Mouse (Mus musculus) hindbrain, postnatal 0 days (tissue): ENCODE data around the gene Hspg2. TPM values are rescaled to one million over a fixed set of nuclear protein-coding genes. Genes with fewer than 3 reads are reported as not detected.

ENCODE experiments used
- ATAC-seq: fragments of 200-750 bp; cut with Nextera tagmentation; 2 replicates; pipeline ENCODE4 v1.8.0; 2017; ENCODE audit warnings: mild to moderate bottlenecking, moderate TSS enrichment, moderate library complexity
- DNase-seq: peaks from one replicate; pipeline ENCODE4 v3.0.0-alpha.2; 2015; ENCODE audit warnings: low spot score
- H3K27ac ChIP-seq: fragments of 300-500 bp; sonication (generic); 2 replicates; pipeline ENCODE4 v1.5.1; 2014; ENCODE audit warnings: mild to moderate bottlenecking
- H3K27me3 ChIP-seq: fragments of 300-500 bp; sonication (generic); 2 replicates; pipeline ENCODE4 v1.6.1; 2014; ENCODE audit warnings: low read length, mixed read lengths; ENCODE audit not compliant: insufficient read depth
- H3K36me3 ChIP-seq: fragments of 300-500 bp; sonication (generic); 2 replicates; pipeline ENCODE4 v1.6.1; 2014; ENCODE audit warnings: low read length, mixed read lengths; ENCODE audit not compliant: insufficient read depth
- H3K4me1 ChIP-seq: fragments of 300-500 bp; sonication (generic); 2 replicates; pipeline ENCODE4 v1.6.1; 2014; ENCODE audit warnings: antibody characterized with exemption, low read length, mixed read lengths; ENCODE audit not compliant: insufficient read depth
- H3K4me2 ChIP-seq: fragments of 300-500 bp; sonication (generic); 2 replicates; pipeline ENCODE4 v1.6.1; 2014; ENCODE audit warnings: low read depth, mild to moderate bottlenecking, low read length, moderate library complexity, mixed read lengths
- H3K4me3 ChIP-seq: fragments of 300-500 bp; sonication (generic); 2 replicates; pipeline ENCODE4 v1.5.1; 2014; ENCODE audit warnings: low read length
- H3K9ac ChIP-seq: fragments of 300-500 bp; sonication (generic); replicated peaks from 2 replicates; pipeline ENCODE4 v1.6.1; 2014; ENCODE audit warnings: mild to moderate bottlenecking, low read length, moderate library complexity, mixed read lengths
- H3K9me3 ChIP-seq: fragments of 300-500 bp; sonication (generic); 2 replicates; pipeline ENCODE4 v1.6.1; 2016; ENCODE audit warnings: low read length, mixed read lengths
- CTCF ChIP-seq: IDR thresholded peaks from 2 replicates; pipeline ENCODE4 v1.5.1; 2016; ENCODE audit warnings: antibody characterized with exemption, control low read depth, low read depth
- WGBS: fragments of 180-500 bp; shearing (Covaris S2); extraction: QIAGEN DNeasy Blood & Tissue Kit; methylation state at CpG from one replicate; pipeline ENCODE4 v1.1.7; 2014; 5-methylcytosine and 5-hydroxymethylcytosine counted together
- polyA plus RNA-seq: library from polyadenylated mRNA; unstranded; fragments of >200 nt; fragmentation: Nextera tagmentation; extraction: Ambion mirVana; gene quantifications from 2 replicates; pipeline ENCODE4 v1.2.1, GENCODE M21; 2015
- total RNA-seq: library from RNA; depleted of rRNA; stranded (reverse); fragments of >200 nt; gene quantifications from 2 replicates; pipeline ENCODE4 v1.2.3, GENCODE M21; 2014

Gene Hspg2
- total and polyA plus RNA-seq, 2 experiments from 2014 or later, result 3.7 to 37.8 TPM

DNA sequence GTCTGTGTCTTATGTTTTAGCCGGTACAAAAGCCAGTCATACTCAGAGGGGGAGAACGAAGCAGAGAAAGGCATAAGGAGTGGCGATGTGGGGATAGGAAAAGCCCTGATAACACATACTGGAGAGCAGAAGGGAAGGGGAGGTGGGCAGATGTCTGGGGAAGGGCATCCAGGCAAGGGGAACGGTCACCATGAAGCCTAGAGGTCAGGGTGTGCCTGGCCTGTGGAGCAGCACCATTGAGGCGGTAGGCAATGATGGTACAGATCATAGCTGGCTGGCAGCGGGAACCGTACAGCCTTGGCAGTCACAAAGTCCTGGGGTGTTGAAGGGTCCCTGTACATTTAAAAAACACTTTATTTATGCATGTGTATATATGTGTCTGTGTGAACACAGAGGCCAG, 6.1 kb downstream of the Hspg2 start:
- Histone ChIP-seq H3K27ac (no peak overlapping the region), H3K4me3 (no peak overlapping the region), H3K9me3 (no peaks in the 10 kb centered on the region), H3K27me3 (no peaks in the 10 kb centered on the region), H3K4me1 (peaks cover 12% of the 10 kb centered on the region), H3K36me3 (no peaks in the 10 kb centered on the region), H3K9ac (no peak overlapping the region), H3K4me2 (no peak overlapping the region)
- DNase-seq, result no peak
- WGBS, result 93% methylated on average over 7 of the region's 7 CpGs
- TF ChIP-seq CTCF, result no peak
- ATAC-seq, result no peak

DNA sequence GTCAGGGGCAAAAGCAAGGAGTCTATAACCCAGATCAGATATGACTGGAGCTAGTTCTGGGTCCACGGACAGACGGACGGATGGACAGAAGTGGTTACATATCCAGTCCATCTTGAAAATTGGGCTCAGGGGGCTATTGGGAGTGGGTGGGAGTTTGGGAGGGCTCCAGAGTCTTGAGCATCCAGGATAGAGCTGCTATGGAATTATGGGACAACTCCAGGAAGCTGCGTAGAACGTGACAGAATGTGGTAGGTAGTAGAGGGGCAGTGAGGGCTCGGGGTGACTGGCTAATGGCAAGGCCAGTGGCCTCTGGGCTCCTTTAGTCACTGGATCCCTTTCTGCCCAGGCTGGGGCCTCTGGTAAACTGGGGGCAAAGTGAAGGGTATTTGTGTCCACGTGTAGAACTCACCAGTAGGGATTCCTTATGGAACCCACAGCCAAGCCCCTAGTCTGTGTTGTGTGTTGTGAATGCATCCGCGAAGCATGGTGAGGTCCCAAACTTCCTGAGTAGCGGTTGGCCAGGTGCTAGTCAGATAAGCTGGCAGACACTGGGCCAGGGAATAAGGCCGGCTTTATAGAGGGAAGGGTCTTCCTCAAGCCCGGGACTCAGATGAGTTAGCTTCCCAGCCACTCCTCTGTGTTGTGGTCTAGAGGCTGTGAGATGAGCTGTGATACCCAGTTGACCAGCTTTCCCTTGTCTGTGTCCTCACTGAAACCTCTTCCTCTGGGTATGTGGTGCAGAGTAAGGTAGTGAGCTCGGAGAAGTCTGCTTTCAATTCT, 6.9 kb downstream of the Hspg2 start:
- TF ChIP-seq CTCF, result no peak
- no peak for DNase-seq
- Histone ChIP-seq H3K4me1 (peaks cover 12% of the 10 kb centered on the region; the same call in 1 of the 2 replicates), H3K36me3 (no peaks in the 10 kb centered on the region), H3K27ac (no peak overlapping the region), H3K9ac (no peak overlapping the region), H3K4me2 (no peak overlapping the region), H3K4me3 (no peak overlapping the region), H3K27me3 (no peaks in the 10 kb centered on the region), H3K9me3 (no peaks in the 10 kb centered on the region)
- no peak for ATAC-seq
- WGBS, result 87% methylated on average over 13 of the region's 13 CpGs

DNA sequence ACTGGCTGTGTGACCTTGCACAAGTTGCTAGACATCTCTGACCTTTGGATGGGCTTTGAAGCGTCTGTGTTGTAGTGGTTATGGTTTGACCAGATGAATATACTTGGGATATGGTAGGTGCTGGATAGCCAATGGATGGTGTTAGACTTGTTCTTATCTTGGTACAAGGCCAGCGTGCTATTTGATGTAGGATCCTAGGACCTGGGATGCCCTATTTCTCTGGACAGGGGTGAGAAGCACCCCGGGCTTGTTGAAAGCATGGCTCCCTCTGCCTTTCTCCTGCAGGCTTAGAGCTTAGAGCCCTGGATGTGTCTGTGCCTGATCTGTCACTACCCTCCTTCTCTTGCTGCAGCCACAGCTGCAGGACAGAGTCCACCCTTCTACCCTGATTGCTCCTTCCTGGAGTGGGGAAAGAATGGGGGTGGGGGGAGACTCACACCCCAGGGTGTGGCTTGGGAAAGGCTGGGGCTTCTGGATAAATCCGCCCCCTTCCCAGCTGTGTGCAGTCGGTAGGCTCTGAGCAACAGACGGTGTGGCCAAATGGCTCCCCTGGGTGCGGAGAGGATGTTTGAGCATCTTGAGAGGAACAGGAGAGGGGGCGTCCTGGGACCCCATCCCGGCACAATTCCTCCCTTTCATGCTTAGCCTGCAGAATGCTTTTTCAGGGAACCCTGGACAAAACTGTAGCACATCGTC, 7.6 kb downstream of the Hspg2 start:
- H3K27ac ChIP-seq, result no peak overlapping the region
- TF ChIP-seq CTCF, result no peak
- H3K36me3 ChIP-seq, result no peaks in the 10 kb centered on the region
- DNase-seq (no peak), ATAC-seq (no peak)
- H3K4me2 ChIP-seq, result peak overlapping the region; percentile 25
- 34% methylated on average over 10 of the region's 10 CpGs for WGBS
- peaks cover 12% of the 10 kb centered on the region; the same call in 1 of the 2 replicates for H3K4me1 ChIP-seq
- H3K9ac ChIP-seq, result no peak overlapping the region
- H3K4me3 ChIP-seq, result no peak overlapping the region
- no peaks in the 10 kb centered on the region for H3K9me3 ChIP-seq
- no peaks in the 10 kb centered on the region for H3K27me3 ChIP-seq

DNA sequence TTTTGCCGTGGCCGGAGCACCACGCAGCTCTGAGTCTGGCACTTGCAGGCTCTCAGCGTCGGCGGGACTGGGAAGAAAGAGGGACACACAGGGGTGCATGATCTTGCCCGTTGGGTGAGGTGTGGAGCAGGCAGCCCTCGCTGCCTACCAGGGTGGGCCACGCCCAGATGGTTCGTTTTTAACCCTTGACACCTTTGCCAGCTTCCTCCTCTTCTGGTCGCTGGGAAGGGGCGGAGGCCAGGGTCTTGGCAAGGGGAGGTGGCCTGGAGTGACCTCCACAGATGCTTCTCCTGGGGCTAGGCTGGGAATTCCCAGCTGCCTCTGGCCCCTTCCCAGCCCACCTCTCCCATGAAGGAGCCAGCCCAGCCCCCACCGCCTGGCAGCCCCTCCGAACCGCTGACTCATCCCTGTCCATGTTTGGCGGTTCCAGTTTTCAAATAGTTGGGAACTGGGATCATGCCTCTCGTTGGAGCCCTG, 8.2 kb downstream of the Hspg2 start:
- Histone ChIP-seq H3K36me3 (no peaks in the 10 kb centered on the region), H3K4me2 (peak overlapping the region; percentile 25; the same call in 1 of the 2 replicates)
- 22% methylated on average over 17 of the region's 17 CpGs for WGBS

DNA sequence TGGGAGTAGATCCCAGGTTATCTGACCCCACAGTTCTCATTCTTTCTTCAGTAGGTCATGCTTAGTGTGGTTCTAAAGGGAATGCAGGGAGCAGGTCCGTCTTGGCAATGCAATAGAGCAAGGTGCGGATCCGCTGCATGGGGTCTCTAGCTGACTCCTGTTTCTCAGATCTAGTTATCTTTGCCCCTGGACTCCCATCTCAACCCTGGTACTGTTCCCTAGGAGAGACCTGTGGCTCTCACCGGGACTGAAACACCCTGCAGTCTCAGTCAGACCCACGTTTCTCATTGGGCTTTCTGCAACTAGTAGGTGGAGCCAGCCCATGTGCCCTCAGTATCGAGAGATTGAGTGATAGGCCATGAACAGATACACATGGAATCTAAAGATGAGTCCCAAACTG, 9.0 kb downstream of the Hspg2 start:
- DNase-seq (no peak), ATAC-seq (no peak)
- TF ChIP-seq CTCF, result no peak
- H3K4me3 ChIP-seq, result no peak overlapping the region
- H3K36me3 ChIP-seq, result no peaks in the 10 kb centered on the region
- H3K9ac ChIP-seq, result no peak overlapping the region
- 68% methylated on average over 6 of the region's 6 CpGs for WGBS
- peaks cover 12% of the 10 kb centered on the region; the same call in 1 of the 2 replicates for H3K4me1 ChIP-seq
- no peaks in the 10 kb centered on the region for H3K27me3 ChIP-seq
- H3K9me3 ChIP-seq, result no peaks in the 10 kb centered on the region
- H3K4me2 ChIP-seq, result no peak overlapping the region
- H3K27ac ChIP-seq, result no peak overlapping the region

More for the DNA sequence above, 8.2 kb downstream of the Hspg2 start:
- DNase-seq (no peak), ATAC-seq (no peak)
- Histone ChIP-seq H3K9ac (no peak overlapping the region), H3K9me3 (no peaks in the 10 kb centered on the region), H3K4me1 (peaks cover 12% of the 10 kb centered on the region; the same call in 1 of the 2 replicates), H3K4me3 (no peak overlapping the region), H3K27ac (no peak overlapping the region), H3K27me3 (no peaks in the 10 kb centered on the region)
- TF ChIP-seq CTCF, result no peak

DNA sequence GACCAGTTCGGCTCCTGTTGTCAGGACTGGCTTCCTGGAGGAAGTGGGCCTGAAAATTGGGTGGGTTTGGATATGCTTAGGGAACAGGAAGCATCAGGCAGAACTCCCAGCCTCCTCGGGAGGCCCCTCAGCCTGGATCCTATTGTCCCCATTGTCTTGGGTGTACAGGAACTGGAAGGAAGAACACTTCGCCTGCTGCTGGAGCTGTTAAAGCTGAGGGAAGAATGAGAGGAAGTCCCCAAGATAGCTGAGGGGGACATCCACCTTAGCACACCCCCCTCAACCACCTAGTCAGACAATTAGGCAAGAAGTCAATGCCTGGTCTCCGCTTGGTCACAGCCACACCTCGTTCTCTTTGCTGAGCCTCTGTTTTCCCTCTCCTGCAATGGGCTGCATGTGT, 9.7 kb downstream of the Hspg2 start:
- H3K27me3 ChIP-seq, result no peaks in the 10 kb centered on the region
- no peak overlapping the region for H3K27ac ChIP-seq
- DNase-seq (no peak), ATAC-seq (no peak)
- H3K4me3 ChIP-seq, result no peak overlapping the region
- H3K36me3 ChIP-seq, result no peaks in the 10 kb centered on the region
- TF ChIP-seq CTCF, result no peak
- H3K9ac ChIP-seq, result no peak overlapping the region
- H3K9me3 ChIP-seq, result no peaks in the 10 kb centered on the region
- H3K4me2 ChIP-seq, result no peak overlapping the region
- H3K4me1 ChIP-seq, result peaks cover 12% of the 10 kb centered on the region; the same call in 1 of the 2 replicates
- 72% methylated on average over 5 of the region's 5 CpGs for WGBS

DNA sequence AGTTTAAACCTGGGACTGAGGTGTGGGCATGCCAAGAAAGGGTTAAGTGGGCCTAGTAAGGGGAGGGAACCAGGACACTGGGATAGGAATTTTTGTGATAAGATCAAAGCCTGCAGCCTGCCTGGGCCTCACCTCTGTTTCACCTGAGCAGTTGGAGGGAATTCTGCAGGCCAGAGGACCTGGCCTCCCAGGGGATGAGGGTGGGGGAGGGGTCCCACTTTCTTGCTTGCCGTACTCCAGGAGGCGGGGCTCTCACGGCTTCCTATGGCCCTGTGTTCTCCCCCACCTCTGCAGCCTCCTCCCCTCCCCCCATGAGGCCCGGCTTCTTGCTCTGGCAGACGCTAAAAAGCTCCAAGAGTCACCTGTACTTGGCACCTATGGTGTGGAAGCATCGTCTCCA, 11.2 kb downstream of the Hspg2 start:
- WGBS, result 12% methylated on average over 6 of the region's 6 CpGs

More for the DNA sequence above, 11.2 kb downstream of the Hspg2 start:
- Histone ChIP-seq H3K36me3 (no peaks in the 10 kb centered on the region), H3K27ac (no peak overlapping the region), H3K9me3 (no peaks in the 10 kb centered on the region), H3K9ac (no peak overlapping the region), H3K4me2 (no peak overlapping the region), H3K27me3 (no peaks in the 10 kb centered on the region), H3K4me1 (peaks cover 12% of the 10 kb centered on the region; the same call in 1 of the 2 replicates), H3K4me3 (no peak overlapping the region)
- no peak for TF ChIP-seq CTCF
- DNase-seq (no peak), ATAC-seq (no peak)
